Mouse (Mus musculus) thymus, adult 2 months (tissue): ENCODE data around the gene Bcl7b.

Experiments
- CTCF ChIP-seq: fragments of 200-500 bp; IDR thresholded peaks from 2 replicates; pipeline ENCODE4 v1.5.1; 2012; ENCODE audit warnings: mild to moderate bottlenecking, control low read depth, low read length, moderate library complexity, borderline replicate concordance; ENCODE audit not compliant: control insufficient read depth, poor library complexity, insufficient read depth; ENCODE audit errors: extremely low read depth
- POLR2A ChIP-seq: fragments of 200-500 bp; IDR thresholded peaks from 2 replicates; pipeline ENCODE4 v1.6.1; 2012; ENCODE audit warnings: mild to moderate bottlenecking, low read length, control low read depth, moderate library complexity; ENCODE audit not compliant: control insufficient read depth, poor library complexity, insufficient read depth; ENCODE audit errors: extremely low read depth

GRCm38 (mm10) chr5:135186231-135186620 lies 18.1 kb downstream of the Bcl7b start:
- TF ChIP-seq CTCF, result no peak
- TF ChIP-seq POLR2A, result no peak
